Mouse (Mus musculus) myocyte (in vitro differentiated cells): ENCODE results near the gene Trdmt1.

ENCODE experiments used
- MYOD1 ChIP-seq, 3 experiments: IDR thresholded peaks; one replicate each; pipeline ENCODE4 v1.6.1; 2011; ENCODE audit warnings: control low read depth in 2 of 3, low read depth in 2 of 3, mild to moderate bottlenecking in 2 of 3, moderate library complexity in 1 of 3; ENCODE audit not compliant: insufficient read length in 2 of 3, control insufficient read depth in 1 of 3
- POLR2A ChIP-seq: IDR thresholded peaks from one replicate; pipeline ENCODE4 v1.6.1; 2011; ENCODE audit warnings: low read depth, mild to moderate bottlenecking, control low read depth, moderate library complexity; ENCODE audit not compliant: insufficient read length

DNA sequence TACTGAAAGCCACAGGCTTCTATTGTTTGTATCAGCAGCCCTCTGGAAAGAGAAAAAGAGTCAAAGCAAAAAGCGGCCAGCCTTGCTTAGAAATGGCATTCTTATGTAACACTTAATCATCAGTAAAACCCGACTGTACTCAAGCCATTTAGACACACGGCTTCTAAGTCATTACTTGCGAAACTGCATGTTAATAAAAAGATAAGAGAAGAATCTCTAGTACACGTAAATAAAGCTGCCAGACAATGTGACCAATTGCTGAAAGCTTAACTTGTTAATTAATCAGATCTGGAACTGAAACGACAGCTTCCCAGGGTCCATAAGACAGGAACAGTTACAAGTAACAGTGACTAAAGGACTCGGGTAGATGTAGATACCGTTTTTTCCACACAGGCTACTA lies 22.4 kb downstream of the Trdmt1 start:
- no peak for TF ChIP-seq POLR2A
- TF ChIP-seq MYOD1 (IDR thresholded peaks at IDR 0.05; ENCODE audit: control insufficient read depth in 1 of 3, insufficient read length in 2 of 3, low read depth in 2 of 3) = no peak
